Mouse (Mus musculus): ENCODE measurements around the gene Ppm1f.

DNA sequence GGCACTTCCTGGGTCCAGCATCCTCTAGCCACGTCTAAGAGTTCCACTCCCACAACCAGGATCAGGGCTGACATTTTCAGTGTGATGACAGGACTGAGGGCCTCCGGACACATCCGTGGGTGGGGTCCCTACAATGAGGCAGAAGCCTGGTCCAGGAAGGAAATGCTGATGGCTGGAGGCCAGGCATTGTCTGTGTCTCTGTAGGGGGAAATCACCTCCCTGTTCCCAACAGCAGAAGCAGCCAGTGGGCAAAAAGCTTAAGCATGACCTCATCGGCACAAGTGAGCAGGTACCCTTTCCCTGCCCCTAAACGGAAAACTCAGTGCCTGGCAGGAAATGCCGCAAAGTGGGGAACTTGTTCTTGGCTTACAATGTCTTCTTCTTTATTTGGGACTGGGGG lies 11.5 kb downstream of the Ppm1f start:
- no peak for TF ChIP-seq POLR2A (IDR thresholded peaks at IDR 0.05; ENCODE audit: low read depth, low read length)
- no peak for TF ChIP-seq CTCF (IDR thresholded peaks at IDR 0.05; ENCODE audit: extremely low read depth, insufficient read depth, insufficient read length, insufficient replicate concordance)

All from spleen, adult 2 months (tissue).